In the genomic region with DNA sequence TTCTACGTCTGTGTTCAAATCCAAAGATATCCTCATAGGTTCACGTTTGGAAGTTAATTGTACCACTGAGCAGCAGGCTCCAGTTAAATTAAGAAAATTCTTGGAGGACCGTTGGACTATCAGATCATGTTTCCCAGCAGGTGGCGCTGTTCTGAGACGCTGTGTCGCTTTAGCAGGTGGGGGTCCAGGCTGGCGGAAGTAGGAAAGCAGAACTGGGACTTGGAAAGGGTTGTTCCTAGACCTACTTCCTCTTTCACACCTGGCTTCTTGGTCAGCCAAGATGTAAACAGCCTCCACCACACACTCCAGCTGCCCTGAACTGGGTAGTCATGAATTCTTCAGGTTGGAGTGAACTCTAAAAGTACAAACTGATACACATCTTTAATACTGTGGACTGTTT, we compare ENCODE assay signal across 9 mouse cellular contexts.
A peak's percentile ranks its signal among the peaks of the same experiment; 100 is the strongest.
DNase-seq lines count a peak whose midpoint lies in the region; ATAC-seq and TF ChIP-seq lines count a peak whose summit lies in the region.
"Had no signal": no experiment of that assay in that cellular context is flagged by ENCODE, and none has a peak within 500 bp of the region (broad histone marks: within the 10 kb centered on the region; RNA-seq: fewer than 3 reads in every experiment).

No protein-coding gene starts in this region.

- H3K4me1 ChIP-seq in heart, embryonic 10.5 days, result no peaks in the 10 kb centered on the region
- H3K4me1 ChIP-seq in bone marrow, adult 2 months (ENCODE audit: control insufficient read depth, insufficient read depth, low read length), result no peaks in the 10 kb centered on the region
- H3K4me1 ChIP-seq in forebrain, embryonic 16.5 days (replicated peaks; ENCODE audit: control insufficient read depth, insufficient read depth, low read length), result no peaks in the 10 kb centered on the region
- H3K4me1 ChIP-seq: limb, embryonic 15.5 days had no signal

- H3K4me3 ChIP-seq in heart, embryonic 10.5 days, result no peak overlapping the region
- H3K4me3 ChIP-seq in bone marrow, adult 2 months (replicated peaks; ENCODE audit: control insufficient read depth, low read depth, low read length), result no peak overlapping the region
- H3K4me3 ChIP-seq in forebrain, embryonic 16.5 days (replicated peaks; ENCODE audit: low read length), result no peak overlapping the region
- H3K4me3 ChIP-seq: limb, embryonic 15.5 days had no signal

- peak; percentile 65 for TF ChIP-seq CTCF in bone marrow, adult 2 months (IDR thresholded peaks at IDR 0.05; ENCODE audit: control insufficient read depth, insufficient read depth, low read length)

- TF ChIP-seq POLR2A in bone marrow, adult 2 months (IDR thresholded peaks at IDR 0.05; ENCODE audit: borderline replicate concordance, control insufficient read depth, low read depth, low read length), result no peak

- H3K36me3 ChIP-seq in heart, embryonic 10.5 days, result no peaks in the 10 kb centered on the region
- no peaks in the 10 kb centered on the region for H3K36me3 ChIP-seq in forebrain, embryonic 16.5 days (ENCODE audit: control insufficient read depth, insufficient read depth)
- H3K36me3 ChIP-seq: limb, embryonic 15.5 days had no signal

- peak; percentile 56 for ATAC-seq in CD4-positive, CD25-positive, alpha-beta regulatory T cell, adult 4 months
- ATAC-seq in forebrain, embryonic 16.5 days, result no peak

- DNase-seq in heart, postnatal 4 days, result peak; percentile 46
- no peak for DNase-seq in heart, embryonic 10.5 days (ENCODE audit: low spot score)
- peak; percentile 65 for DNase-seq in lung, postnatal 14 days
- DNase-seq in thymus, postnatal 0 days (ENCODE audit: low spot score), result peak; percentile 51
- DNase-seq in frontal cortex, adult 2 months (ENCODE audit: extremely low spot score in 1 of 2, low spot score in 1 of 2), result no peak

- 53% methylated on average over 7 of the region's 7 CpGs for WGBS in heart, embryonic 10.5 days
- 60% methylated on average over 7 of the region's 7 CpGs for WGBS in bone marrow, adult 2 months
- WGBS in forebrain, embryonic 16.5 days, result 58% methylated on average over 7 of the region's 7 CpGs

- H3K27ac ChIP-seq in heart, embryonic 10.5 days, result no peak overlapping the region
- peak overlapping the region; percentile 12; the same call in 1 of the 2 replicates for H3K27ac ChIP-seq in bone marrow, adult 2 months (ENCODE audit: control insufficient read depth, insufficient read depth, low read depth, low read length, poor library complexity)
- no peak overlapping the region for H3K27ac ChIP-seq in forebrain, embryonic 16.5 days (ENCODE audit: low read length)
- H3K27ac ChIP-seq: limb, embryonic 15.5 days had no signal

- H3K27me3 ChIP-seq in heart, embryonic 10.5 days (ENCODE audit: insufficient read depth, poor library complexity, severe bottlenecking), result no peaks in the 10 kb centered on the region
- no peaks in the 10 kb centered on the region for H3K27me3 ChIP-seq in forebrain, embryonic 16.5 days (replicated peaks; ENCODE audit: control insufficient read depth, insufficient read depth, low read length)
- H3K27me3 ChIP-seq: limb, embryonic 15.5 days had no signal

- H3K9me3 ChIP-seq in heart, embryonic 10.5 days, result no peaks in the 10 kb centered on the region
- H3K9me3 ChIP-seq in forebrain, embryonic 16.5 days (ENCODE audit: control insufficient read depth, low read length), result no peaks in the 10 kb centered on the region
- H3K9me3 ChIP-seq: limb, embryonic 15.5 days had no signal

- no peak overlapping the region for H3K9ac ChIP-seq in forebrain, embryonic 16.5 days (replicated peaks; ENCODE audit: low read depth, low read length)
- H3K9ac ChIP-seq: limb, embryonic 15.5 days had no signal

- H3K4me2 ChIP-seq in forebrain, embryonic 16.5 days (ENCODE audit: low read length), result no peak overlapping the region
- H3K4me2 ChIP-seq: limb, embryonic 15.5 days had no signal

Comparison
In these comparisons a context has a peak if more than half of its experiments do, and no peak if none do; other contexts are left out.
1. DNase-seq: peak in heart, postnatal 4 days (single experiment), lung, postnatal 14 days (single experiment) and thymus, postnatal 0 days (single experiment); none in heart, embryonic 10.5 days (single experiment) and frontal cortex, adult 2 months (0 of 2).